Mouse (Mus musculus) heart, embryonic 14.5 days (tissue): ENCODE results near the gene Ptcd1. TPM values are rescaled to one million over a fixed set of nuclear protein-coding genes. Genes with fewer than 3 reads are reported as not detected.
"Not testable (repeated sequence)": the region's sequence is repeated elsewhere in the genome, so short reads cannot be mapped to it uniquely, and the experiment has no call there.

Source experiments
- ATAC-seq: fragments of 200-750 bp; cut with Nextera tagmentation; 2 replicates; pipeline ENCODE4 v1.8.0; 2017; ENCODE audit warnings: low read depth, moderate TSS enrichment; ENCODE audit not compliant: insufficient number of reproducible peaks, insufficient read depth, low FRiP score
- H3K27ac ChIP-seq, 2 experiments: fragments of 200-500 bp in 1 of 2; fragments of 300-500 bp in 1 of 2; sonication (generic) in 1 of 2; replicated peaks in 1 of 2; 2 replicates each; pipeline ENCODE4 v1.5.1; 2012 to 2014; ENCODE audit warnings: low read depth in 2 of 2, low read length in 2 of 2, control low read depth in 1 of 2, mild to moderate bottlenecking in 1 of 2, mixed read lengths in 1 of 2; ENCODE audit not compliant: control insufficient read depth in 1 of 2, insufficient read depth in 1 of 2
- H3K27me3 ChIP-seq: fragments of 300-500 bp; sonication (generic); 2 replicates; pipeline ENCODE4 v1.6.1; 2014; ENCODE audit warnings: mild to moderate bottlenecking, low read length, control low read depth; ENCODE audit not compliant: control insufficient read depth, insufficient read depth
- H3K36me3 ChIP-seq: fragments of 300-500 bp; sonication (generic); 2 replicates; pipeline ENCODE4 v1.6.1; 2014; ENCODE audit warnings: mild to moderate bottlenecking, control low read depth, low read length, mixed read lengths; ENCODE audit not compliant: control insufficient read depth, insufficient read depth
- H3K4me1 ChIP-seq, 2 experiments: fragments of 200-500 bp in 1 of 2; fragments of 300-500 bp in 1 of 2; sonication (generic) in 1 of 2; 2 replicates each; pipeline ENCODE4 v1.6.1; 2012 to 2014; ENCODE audit warnings: low read length in 2 of 2, control low read depth in 1 of 2, mixed read lengths in 1 of 2; ENCODE audit not compliant: control insufficient read depth in 2 of 2, insufficient read depth in 2 of 2
- H3K4me2 ChIP-seq: fragments of 300-500 bp; sonication (generic); 2 replicates; pipeline ENCODE4 v1.6.1; 2014; ENCODE audit warnings: mild to moderate bottlenecking, low read length
- H3K4me3 ChIP-seq, 2 experiments: fragments of 200-500 bp in 1 of 2; fragments of 300-500 bp in 1 of 2; sonication (generic) in 1 of 2; 2 replicates each; pipeline ENCODE4 v1.5.1; 2012 to 2014; ENCODE audit warnings: low read length in 2 of 2, mild to moderate bottlenecking in 2 of 2, control low read depth in 1 of 2, low read depth in 1 of 2, moderate library complexity in 1 of 2; ENCODE audit not compliant: control insufficient read depth in 1 of 2, insufficient read depth in 1 of 2
- H3K9ac ChIP-seq: fragments of 300-500 bp; sonication (generic); 2 replicates; pipeline ENCODE4 v1.6.1; 2014; ENCODE audit warnings: mild to moderate bottlenecking, low read length
- H3K9me3 ChIP-seq: fragments of 300-500 bp; sonication (generic); 2 replicates; pipeline ENCODE4 v1.6.1; 2016; ENCODE audit warnings: low read length, control low read depth; ENCODE audit not compliant: control insufficient read depth
- WGBS: fragments of 180-500 bp; shearing (Covaris S2); extraction: QIAGEN DNeasy Blood & Tissue Kit; methylation state at CpG from one replicate; pipeline ENCODE4 v1.1.7; 2014; 5-methylcytosine and 5-hydroxymethylcytosine counted together
- polyA plus RNA-seq: library from polyadenylated mRNA; unstranded; fragments of >200 nt; fragmentation: Nextera tagmentation; extraction: Ambion mirVana; gene quantifications from 2 replicates; pipeline ENCODE4 v1.2.1, GENCODE M21; 2014

Gene Ptcd1
- polyA plus RNA-seq, result 10.6 and 11.2 TPM in 2 replicates

DNA sequence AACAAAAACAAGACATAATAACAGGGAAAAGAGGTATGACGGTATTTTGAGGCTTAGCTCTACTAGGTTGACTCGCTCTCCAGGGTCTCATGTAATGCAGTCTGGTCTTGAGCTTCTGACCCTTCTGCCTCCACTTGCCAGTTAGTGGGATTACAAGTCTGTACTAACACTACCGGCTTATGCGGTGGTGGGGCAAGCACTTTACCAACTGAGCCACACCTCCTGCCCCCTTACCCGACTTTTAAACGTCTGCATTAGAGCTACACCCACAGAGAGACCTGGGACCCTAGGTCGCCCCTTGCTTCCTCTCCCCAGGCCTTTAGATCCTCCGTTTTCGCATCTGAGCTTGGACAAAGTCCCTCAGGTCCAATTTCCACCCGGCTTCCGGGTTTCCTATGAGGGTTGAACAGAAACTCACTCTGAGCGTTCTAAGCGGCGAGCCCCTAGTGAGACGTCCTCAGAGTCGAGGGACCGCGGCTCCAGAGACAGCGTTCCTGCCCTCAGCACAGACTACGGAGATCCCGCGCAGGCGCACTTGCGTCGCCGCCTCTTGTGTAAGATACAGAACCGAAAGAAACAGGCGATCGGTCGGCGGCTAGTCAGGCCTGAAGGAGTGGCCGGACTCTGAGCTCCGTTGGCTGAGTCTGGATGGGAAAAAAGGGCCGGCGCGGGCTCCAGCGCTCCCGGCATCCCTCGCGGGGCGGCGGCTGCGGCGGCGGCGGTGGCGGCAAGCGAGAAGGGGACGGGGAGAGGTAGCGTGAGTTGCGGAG is at the start of gene Ptcd1, which contains the start of gene Cpsf4:
TSS of gene Ptcd1 (minus strand) at position 573 of the 770 bp plus-strand sequence.
TSS of gene Cpsf4 (plus strand) at position 678 of the 770 bp plus-strand sequence.
- H3K9me3 ChIP-seq, result no peaks in the 10 kb centered on the region
- H3K9ac ChIP-seq, result peak within 1 kb of the TSS; percentile 98
- H3K4me1 ChIP-seq, result peaks cover 4 to 29% of the 10 kb centered on the region in 2 experiments
- peak within 1 kb of the TSS; percentile 91 to 94 for H3K27ac ChIP-seq
- under 1% methylated on average over 51 of the region's 51 CpGs for whole genome bisulfite sequencing
- peak within 1 kb of the TSS; percentile 86 to 99 for H3K4me3 ChIP-seq
- no peaks in the 10 kb centered on the region for H3K27me3 ChIP-seq
- H3K4me2 ChIP-seq, result peak within 1 kb of the TSS; percentile 92
- peaks cover 50% of the 10 kb centered on the region for H3K36me3 ChIP-seq
- peak; percentile 93 for ATAC-seq

DNA sequence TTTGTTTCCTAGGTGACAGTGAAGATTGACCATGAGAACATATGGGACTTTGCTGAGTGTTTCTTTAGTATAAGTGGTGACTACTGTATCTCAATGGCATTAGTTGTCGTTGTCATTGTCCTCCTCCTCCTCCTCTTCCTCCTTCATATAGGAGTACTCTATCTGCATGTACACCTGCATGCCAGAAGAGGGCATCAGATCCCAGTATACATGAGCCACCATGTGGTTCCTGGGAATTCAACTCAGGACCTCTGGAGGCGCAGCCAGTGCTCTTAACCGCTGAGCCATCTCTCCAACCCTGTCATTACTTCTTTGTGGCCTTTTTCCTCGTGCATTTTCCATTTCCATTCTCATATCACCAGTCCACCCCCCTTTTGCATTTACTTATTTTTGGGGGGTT is 47.8 kb upstream of the Ptcd1 start:
- Histone ChIP-seq H3K27me3 (no peaks in the 10 kb centered on the region), H3K4me3 (no peak overlapping the region), H3K9me3 (no peaks in the 10 kb centered on the region), H3K9ac (no peak overlapping the region), H3K36me3 (peaks cover 85% of the 10 kb centered on the region), H3K4me2 (no peak overlapping the region), H3K27ac (no peak overlapping the region), H3K4me1 (no peaks in the 10 kb centered on the region)
- WGBS, result 66% methylated on average over 4 of the region's 4 CpGs
- no peak for ATAC-seq

DNA sequence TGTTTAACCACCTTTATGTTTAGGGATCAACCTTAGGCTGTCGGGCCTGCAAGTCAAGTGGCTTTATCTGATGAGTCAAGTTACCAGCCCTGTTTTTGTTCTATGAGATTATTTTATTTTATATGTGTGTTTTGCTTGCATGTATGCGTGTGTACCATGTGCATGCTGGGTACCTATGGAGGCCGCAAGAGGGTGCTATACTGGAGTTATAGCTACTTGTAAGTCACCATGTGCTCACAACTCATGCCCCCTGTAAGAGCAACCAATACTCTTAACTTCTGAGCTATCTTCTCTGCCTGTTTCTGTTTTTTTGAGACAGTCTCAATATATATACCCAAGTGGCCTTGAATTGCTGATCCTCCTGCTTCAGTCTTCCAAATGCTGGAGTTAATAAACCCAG is 46.6 kb upstream of the Ptcd1 start:
- Histone ChIP-seq H3K4me1 (no peaks in the 10 kb centered on the region), H3K36me3 (peaks cover 79% of the 10 kb centered on the region), H3K9ac (no peak overlapping the region), H3K4me2 (no peak overlapping the region), H3K27me3 (no peaks in the 10 kb centered on the region), H3K9me3 (no peaks in the 10 kb centered on the region), H3K4me3 (no peak overlapping the region), H3K27ac (no peak overlapping the region)
- 95% methylated on average over 3 of the region's 3 CpGs for WGBS
- no peak for ATAC-seq

DNA sequence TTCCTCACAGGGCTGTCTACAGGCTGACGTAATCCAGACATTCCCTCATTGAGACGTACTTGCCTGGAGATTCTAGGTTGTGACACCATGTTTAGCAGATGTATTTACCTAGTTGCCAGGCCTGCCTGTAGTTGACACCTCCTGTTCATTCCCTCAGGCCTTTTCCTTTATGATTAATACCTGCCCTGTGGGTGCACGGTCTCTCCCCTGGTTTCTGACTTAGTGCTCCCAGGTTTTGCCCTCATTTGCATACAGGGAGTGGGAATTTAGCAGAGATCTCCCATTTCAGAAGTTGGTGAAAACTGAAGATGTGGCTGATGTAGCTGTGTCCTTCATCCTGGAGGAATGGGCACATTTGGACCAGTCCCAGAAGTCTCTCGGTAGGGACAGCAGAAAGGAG is 45.3 kb upstream of the Ptcd1 start:
- H3K4me2 ChIP-seq, result no peak overlapping the region
- WGBS, result 88% methylated on average over 4 of the region's 4 CpGs
- no peaks in the 10 kb centered on the region for H3K4me1 ChIP-seq
- no peaks in the 10 kb centered on the region for H3K9me3 ChIP-seq
- H3K27ac ChIP-seq, result no peak overlapping the region
- H3K9ac ChIP-seq, result no peak overlapping the region
- no peak overlapping the region for H3K4me3 ChIP-seq
- H3K27me3 ChIP-seq, result no peaks in the 10 kb centered on the region
- no peak for ATAC-seq
- peaks cover 79% of the 10 kb centered on the region for H3K36me3 ChIP-seq

DNA sequence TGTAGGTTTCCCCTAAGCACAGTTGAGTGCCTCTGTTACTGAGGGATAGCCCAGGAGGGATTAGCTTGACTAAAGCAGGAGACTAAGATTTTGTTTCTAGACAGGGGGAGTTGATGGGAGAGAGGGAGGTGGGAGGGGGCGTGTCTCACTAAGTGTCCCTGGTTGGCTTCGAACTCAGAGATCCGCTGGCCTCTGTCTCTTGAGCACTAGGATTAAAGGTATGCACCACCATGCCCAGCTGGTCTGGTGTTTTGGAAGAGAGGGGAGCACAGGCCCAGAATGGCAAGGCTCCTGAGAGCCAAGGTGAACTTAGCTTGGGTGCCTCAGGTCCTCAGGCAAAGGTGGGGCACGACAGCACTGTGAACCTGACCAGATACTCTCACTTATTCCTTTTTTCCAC is 44.4 kb upstream of the Ptcd1 start:
- peaks cover 80% of the 10 kb centered on the region for H3K36me3 ChIP-seq
- WGBS, result 89% methylated on average over 4 of the region's 4 CpGs

DNA sequence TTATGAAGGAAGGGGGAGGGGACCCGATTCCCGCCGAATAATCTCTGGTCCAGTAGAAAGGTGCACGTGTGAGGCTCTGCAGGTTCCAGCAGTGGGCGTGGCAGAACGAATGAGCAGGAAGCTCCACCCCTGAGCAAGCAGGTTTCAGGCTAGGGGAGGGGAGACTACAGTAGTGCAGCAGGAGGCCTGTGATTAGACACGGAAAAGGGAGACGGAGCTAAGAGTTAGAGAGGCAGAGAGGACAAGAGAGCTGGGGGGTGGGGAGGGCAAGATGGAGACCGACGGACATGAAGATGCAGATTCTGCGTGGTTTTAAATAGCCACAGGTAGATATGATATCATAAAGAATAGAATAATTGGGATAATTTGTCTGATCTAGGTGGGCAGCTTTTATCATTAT is 41.5 kb upstream of the Ptcd1 start:
- H3K27me3 ChIP-seq, H3K27ac ChIP-seq, ATAC-seq, H3K9ac ChIP-seq, H3K9me3 ChIP-seq, H3K4me2 ChIP-seq, H3K4me3 ChIP-seq: not testable (repeated sequence)
- Histone ChIP-seq H3K4me1 (peaks cover 4 to 10% of the 10 kb centered on the region in 2 experiments), H3K36me3 (peaks cover 57% of the 10 kb centered on the region)
- WGBS, result 48% methylated on average over 11 of the region's 11 CpGs

More for the DNA sequence above, 44.4 kb upstream of the Ptcd1 start:
- H3K4me2 ChIP-seq, result no peak overlapping the region
- no peak overlapping the region for H3K9ac ChIP-seq
- H3K4me3 ChIP-seq, result no peak overlapping the region
- H3K9me3 ChIP-seq, result no peaks in the 10 kb centered on the region
- H3K4me1 ChIP-seq, result no peaks in the 10 kb centered on the region
- no peak overlapping the region for H3K27ac ChIP-seq
- no peaks in the 10 kb centered on the region for H3K27me3 ChIP-seq
- ATAC-seq, result no peak

DNA sequence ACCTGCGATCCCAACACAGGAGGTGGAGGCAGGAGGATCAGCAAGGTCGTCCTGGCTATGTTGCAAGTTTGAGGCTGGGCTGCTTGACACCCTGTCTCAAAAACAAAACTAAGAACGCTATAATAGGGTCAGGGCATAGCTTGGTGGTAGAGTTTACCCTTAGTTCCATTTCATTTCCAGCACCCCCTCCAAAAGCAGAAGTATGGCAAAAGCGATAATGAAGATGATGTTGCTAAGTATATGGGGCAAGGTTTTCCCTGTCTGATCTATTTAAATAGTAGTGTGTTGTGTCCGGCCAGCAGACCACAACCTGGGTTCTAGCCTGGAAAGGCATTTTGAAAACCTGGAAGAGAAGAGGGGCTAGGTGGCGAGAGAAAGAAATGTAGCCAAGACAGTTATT is 41.0 kb upstream of the Ptcd1 start:
- peaks cover 52% of the 10 kb centered on the region for H3K36me3 ChIP-seq
- H3K4me2 ChIP-seq, result no peak overlapping the region
- no peak overlapping the region for H3K4me3 ChIP-seq
- H3K27ac ChIP-seq, result no peak overlapping the region
- peaks cover 4 to 10% of the 10 kb centered on the region in 2 experiments for H3K4me1 ChIP-seq
- no peaks in the 10 kb centered on the region for H3K9me3 ChIP-seq
- no peak overlapping the region for H3K9ac ChIP-seq
- 83% methylated on average over 5 of the region's 6 CpGs for WGBS
- ATAC-seq, result no peak
- no peaks in the 10 kb centered on the region for H3K27me3 ChIP-seq
